Mouse (Mus musculus): ENCODE data around the gene Gabrb2. TPM values are rescaled to one million over a fixed set of nuclear protein-coding genes. Genes with fewer than 3 reads are reported as not detected.

Gene Gabrb2
- total and polyA plus RNA-seq, 3 experiments = 0.75 to 1.3 TPM; not detected in 1

GRCm38 (mm10) chr11:42579804-42580203, 160.2 kb downstream of the Gabrb2 start:
- Histone ChIP-seq H3K27ac (no peak overlapping the region), H3K4me3 (no peak overlapping the region), H3K9ac (ENCODE audit: low read depth, low read length) (no peak overlapping the region), H3K79me2 (replicated peaks; ENCODE audit: control insufficient read depth, insufficient read depth, low read length) (no peaks in the 10 kb centered on the region), H3K36me3 (ENCODE audit: control insufficient read depth, insufficient read depth, low read length) (no peaks in the 10 kb centered on the region), H3K4me1 (ENCODE audit: control insufficient read depth, insufficient read depth, low read length) (no peaks in the 10 kb centered on the region), H3K27me3 (ENCODE audit: control insufficient read depth, insufficient read depth, low read length) (no peaks in the 10 kb centered on the region)
- DNase-seq = no peak
- WGBS = 34% methylated on average over 6 of the region's 6 CpGs
- TF ChIP-seq EP300 (IDR thresholded peaks at IDR 0.05; ENCODE audit: insufficient read depth, low read depth, low read length) (no peak), CTCF (IDR thresholded peaks at IDR 0.05) (no peak), POLR2A (IDR thresholded peaks at IDR 0.05; ENCODE audit: insufficient read depth, low read depth, low read length) (no peak)
- intact Hi-C loops (cut with DNase I) = no loop called here

- Histone ChIP-seq H3K4me1 (ENCODE audit: control insufficient read depth, insufficient read depth, low read length) (no peaks in the 10 kb centered on the region), H3K79me2 (replicated peaks; ENCODE audit: control insufficient read depth, insufficient read depth, low read length) (no peaks in the 10 kb centered on the region), H3K4me3 (no peak overlapping the region), H3K27ac (no peak overlapping the region), H3K27me3 (ENCODE audit: control insufficient read depth, insufficient read depth, low read length) (no peaks in the 10 kb centered on the region), H3K36me3 (ENCODE audit: control insufficient read depth, insufficient read depth, low read length) (no peaks in the 10 kb centered on the region), H3K9ac (ENCODE audit: low read depth, low read length) (no peak overlapping the region)
- DNase-seq = no peak
- WGBS = 75% methylated on average over 4 of the region's 4 CpGs
- TF ChIP-seq CTCF (IDR thresholded peaks at IDR 0.05) = no peak
- TF ChIP-seq EP300 (IDR thresholded peaks at IDR 0.05; ENCODE audit: insufficient read depth, low read depth, low read length) = no peak
- intact Hi-C loops (cut with DNase I) = no loop called here
Measured at GRCm38 (mm10) chr11:42581123-42581522, 161.6 kb downstream of the Gabrb2 start.

- H3K9ac ChIP-seq (ENCODE audit: low read depth, low read length) = no peak overlapping the region
- H3K4me3 ChIP-seq = no peak overlapping the region
- no peaks in the 10 kb centered on the region for H3K27me3 ChIP-seq (ENCODE audit: control insufficient read depth, insufficient read depth, low read length)
- TF ChIP-seq CTCF (IDR thresholded peaks at IDR 0.05) (no peak), EP300 (IDR thresholded peaks at IDR 0.05; ENCODE audit: insufficient read depth, low read depth, low read length) (no peak), POLR2A (IDR thresholded peaks at IDR 0.05; ENCODE audit: insufficient read depth, low read depth, low read length) (no peak)
- no peaks in the 10 kb centered on the region for H3K36me3 ChIP-seq (ENCODE audit: control insufficient read depth, insufficient read depth, low read length)
- no peaks in the 10 kb centered on the region for H3K79me2 ChIP-seq (replicated peaks; ENCODE audit: control insufficient read depth, insufficient read depth, low read length)
- DNase-seq = no peak
- no peak overlapping the region for H3K27ac ChIP-seq
- intact Hi-C loops (cut with DNase I) = no loop called here
- H3K4me1 ChIP-seq (ENCODE audit: control insufficient read depth, insufficient read depth, low read length) = no peaks in the 10 kb centered on the region
Measured at GRCm38 (mm10) chr11:42581753-42582152, 162.2 kb downstream of the Gabrb2 start.

GRCm38 (mm10) chr11:42592418-42592817, 172.9 kb downstream of the Gabrb2 start:
- DNase-seq = no peak
- H3K4me1 ChIP-seq (ENCODE audit: control insufficient read depth, insufficient read depth, low read length) = no peaks in the 10 kb centered on the region
- 65% methylated on average over 3 of the region's 3 CpGs for WGBS

GRCm38 (mm10) chr11:42606225-42606624, 186.7 kb downstream of the Gabrb2 start:
- 24% methylated on average over 1 of the region's 1 CpGs for WGBS
- TF ChIP-seq POLR2A (IDR thresholded peaks at IDR 0.05; ENCODE audit: insufficient read depth, low read depth, low read length) (no peak), CTCF (IDR thresholded peaks at IDR 0.05) (no peak)
- intact Hi-C loops (cut with DNase I) = no loop called here

More at GRCm38 (mm10) chr11:42592418-42592817, 172.9 kb downstream of the Gabrb2 start:
- TF ChIP-seq POLR2A (IDR thresholded peaks at IDR 0.05; ENCODE audit: insufficient read depth, low read depth, low read length) = no peak
- no peak for TF ChIP-seq CTCF (IDR thresholded peaks at IDR 0.05)
- TF ChIP-seq EP300 (IDR thresholded peaks at IDR 0.05; ENCODE audit: insufficient read depth, low read depth, low read length) = no peak
- H3K79me2 ChIP-seq (replicated peaks; ENCODE audit: control insufficient read depth, insufficient read depth, low read length) = no peaks in the 10 kb centered on the region
- H3K4me3 ChIP-seq = no peak overlapping the region
- no peaks in the 10 kb centered on the region for H3K36me3 ChIP-seq (ENCODE audit: control insufficient read depth, insufficient read depth, low read length)
- intact Hi-C loops (cut with DNase I) = no loop called here
- no peaks in the 10 kb centered on the region for H3K27me3 ChIP-seq (ENCODE audit: control insufficient read depth, insufficient read depth, low read length)
- H3K9ac ChIP-seq (ENCODE audit: low read depth, low read length) = no peak overlapping the region
- H3K27ac ChIP-seq = no peak overlapping the region

GRCm38 (mm10) chr11:42609128-42609763, 189.7 kb downstream of the Gabrb2 start:
- Histone ChIP-seq H3K4me3 (no peak overlapping the region), H3K79me2 (replicated peaks; ENCODE audit: control insufficient read depth, insufficient read depth, low read length) (no peaks in the 10 kb centered on the region), H3K27me3 (ENCODE audit: control insufficient read depth, insufficient read depth, low read length) (no peaks in the 10 kb centered on the region), H3K36me3 (ENCODE audit: control insufficient read depth, insufficient read depth, low read length) (no peaks in the 10 kb centered on the region), H3K27ac (no peak overlapping the region), H3K9ac (ENCODE audit: low read depth, low read length) (no peak overlapping the region), H3K4me1 (ENCODE audit: control insufficient read depth, insufficient read depth, low read length) (no peaks in the 10 kb centered on the region)
- no peak for DNase-seq
- intact Hi-C loops (cut with DNase I) = no loop called here
- WGBS = 84% methylated on average over 3 of the region's 3 CpGs
- no peak for TF ChIP-seq CTCF (IDR thresholded peaks at IDR 0.05)
- TF ChIP-seq POLR2A (IDR thresholded peaks at IDR 0.05; ENCODE audit: insufficient read depth, low read depth, low read length) = no peak
- no peak for TF ChIP-seq EP300 (IDR thresholded peaks at IDR 0.05; ENCODE audit: insufficient read depth, low read depth, low read length)

More at GRCm38 (mm10) chr11:42606225-42606624, 186.7 kb downstream of the Gabrb2 start:
- Histone ChIP-seq H3K27ac (no peak overlapping the region), H3K4me3 (no peak overlapping the region), H3K79me2 (replicated peaks; ENCODE audit: control insufficient read depth, insufficient read depth, low read length) (no peaks in the 10 kb centered on the region), H3K27me3 (ENCODE audit: control insufficient read depth, insufficient read depth, low read length) (no peaks in the 10 kb centered on the region), H3K9ac (ENCODE audit: low read depth, low read length) (no peak overlapping the region), H3K36me3 (ENCODE audit: control insufficient read depth, insufficient read depth, low read length) (no peaks in the 10 kb centered on the region), H3K4me1 (ENCODE audit: control insufficient read depth, insufficient read depth, low read length) (no peaks in the 10 kb centered on the region)
- peak in 1 of 2 experiments; percentile 23 for DNase-seq

All from heart, adult 2 months (tissue).